9 mouse cellular contexts compared by ENCODE assay signal in genomic region chr1:44120074-44120406, GRCm38 (mm10). TPM values are rescaled to one million over a fixed set of nuclear protein-coding genes. Genes with fewer than 3 reads are reported as not detected.
DNase-seq lines count a peak whose midpoint lies in the region; ATAC-seq and TF ChIP-seq lines count a peak whose summit lies in the region.
"Had no signal": no experiment of that assay in that cellular context is flagged by ENCODE, and none has a peak within 500 bp of the region (broad histone marks: within the 10 kb centered on the region; RNA-seq: fewer than 3 reads in every experiment).

No protein-coding gene starts in this region.

- no peaks in the 10 kb centered on the region for H3K27me3 ChIP-seq in embryonic facial prominence, embryonic 13.5 days
- no peaks in the 10 kb centered on the region for H3K27me3 ChIP-seq in intestine, embryonic 15.5 days (replicated peaks)
- no peaks in the 10 kb centered on the region for H3K27me3 ChIP-seq in neural tube, embryonic 12.5 days (replicated peaks)

- peak overlapping the region; percentile 90 for H3K9ac ChIP-seq in embryonic facial prominence, embryonic 13.5 days
- H3K9ac ChIP-seq in intestine, embryonic 15.5 days = peak overlapping the region; percentile 79
- H3K9ac ChIP-seq in neural tube, embryonic 12.5 days = peak overlapping the region; percentile 89

- peak overlapping the region; percentile 90 for H3K4me2 ChIP-seq in embryonic facial prominence, embryonic 13.5 days
- peak overlapping the region; percentile 74 for H3K4me2 ChIP-seq in intestine, embryonic 15.5 days (replicated peaks)
- peak overlapping the region; percentile 76 for H3K4me2 ChIP-seq in neural tube, embryonic 12.5 days (replicated peaks)

- peak overlapping the region; percentile 78 for H3K4me3 ChIP-seq in layer of hippocampus, adult 2 months
- peak overlapping the region; percentile 73 for H3K4me3 ChIP-seq in embryonic facial prominence, embryonic 13.5 days
- H3K4me3 ChIP-seq in intestine, embryonic 15.5 days (replicated peaks) = peak overlapping the region; percentile 52
- peak overlapping the region; percentile 74 for H3K4me3 ChIP-seq in neural tube, embryonic 12.5 days

- H3K9me3 ChIP-seq in embryonic facial prominence, embryonic 13.5 days = no peaks in the 10 kb centered on the region
- no peaks in the 10 kb centered on the region for H3K9me3 ChIP-seq in intestine, embryonic 15.5 days
- no peaks in the 10 kb centered on the region for H3K9me3 ChIP-seq in neural tube, embryonic 12.5 days

- H3K27ac ChIP-seq in layer of hippocampus, adult 2 months = peak overlapping the region; percentile 98
- peak overlapping the region; percentile 97 for H3K27ac ChIP-seq in embryonic facial prominence, embryonic 13.5 days
- H3K27ac ChIP-seq in intestine, embryonic 15.5 days = peak overlapping the region; percentile 97
- peak overlapping the region; percentile 88 for H3K27ac ChIP-seq in neural tube, embryonic 12.5 days

- peak; percentile 13; the same call in 1 of the 2 replicates for ATAC-seq in embryonic facial prominence, embryonic 13.5 days (ENCODE audit: insufficient number of reproducible peaks, insufficient read depth, low FRiP score, low TSS enrichment, low read depth)
- peak; percentile 63 for ATAC-seq in intestine, embryonic 15.5 days
- peak; percentile 27 for ATAC-seq in neural tube, embryonic 12.5 days (ENCODE audit: low FRiP score, low read depth)

- no peak for TF ChIP-seq CTCF in layer of hippocampus, adult 2 months (conservative IDR thresholded peaks at IDR 0.05)

- H3K36me3 ChIP-seq in embryonic facial prominence, embryonic 13.5 days = peaks cover 28% of the 10 kb centered on the region
- peaks cover 6% of the 10 kb centered on the region; the same call in 1 of the 2 replicates for H3K36me3 ChIP-seq in intestine, embryonic 15.5 days
- H3K36me3 ChIP-seq in neural tube, embryonic 12.5 days = peaks cover 8% of the 10 kb centered on the region

- no peak for DNase-seq in layer of hippocampus, adult 2 months (ENCODE audit: low spot score in 2 of 2)
- DNase-seq in layer of hippocampus, postnatal 36 days = no peak
- no peak for DNase-seq in ovary, adult 18-20 months (ENCODE audit: low spot score)
- DNase-seq in embryo, embryonic 10.5 days (ENCODE audit: low spot score) = no peak
- no peak for DNase-seq in adrenal gland, postnatal 10 days

- H3K4me1 ChIP-seq in embryonic facial prominence, embryonic 13.5 days = peaks cover 12% of the 10 kb centered on the region
- no peaks in the 10 kb centered on the region for H3K4me1 ChIP-seq in intestine, embryonic 15.5 days (replicated peaks)
- H3K4me1 ChIP-seq in neural tube, embryonic 12.5 days = no peaks in the 10 kb centered on the region

- WGBS in embryonic facial prominence, embryonic 13.5 days = 4% methylated on average over 6 of the region's 6 CpGs
- 6% methylated on average over 6 of the region's 6 CpGs for WGBS in intestine, embryonic 15.5 days
- 7% methylated on average over 6 of the region's 6 CpGs for WGBS in neural tube, embryonic 12.5 days

RNA-seq across cellular contexts. Expression of gene Bivm, which starts 1.3 kb away (rescaled TPM):
- 10 to 100 TPM; 34.0 to 37.4 TPM for total RNA-seq in layer of hippocampus, adult 2 months (2021)
- total RNA-seq in layer of hippocampus, postnatal 36 days (2021) = 10 to 100 TPM; 34.9 to 39.8 TPM
- polyA plus RNA-seq in embryonic facial prominence, embryonic 13.5 days (2015; fragmentation: Nextera tagmentation; extraction: Ambion mirVana) = 19.5 and 21.9 TPM in 2 replicates
- polyA plus RNA-seq in intestine, embryonic 15.5 days (2015; fragmentation: Nextera tagmentation; extraction: Ambion mirVana) = 17.5 and 17.6 TPM in 2 replicates
- 26.5 and 31.9 TPM in 2 replicates for polyA plus RNA-seq in neural tube, embryonic 12.5 days (2016; fragmentation: Nextera tagmentation; extraction: Ambion mirVana)
- 10 to 100 TPM; 13.2 to 19.4 TPM for total RNA-seq in adrenal gland, postnatal 10 days (2021)

RNA-seq across cellular contexts. Expression of gene Kdelc1, which starts 1.4 kb away (rescaled TPM):
- 10 to 100 TPM in 1 of 2 experiments, 1 to 10 TPM in 1; 8.6 to 10.2 TPM for total RNA-seq in layer of hippocampus, adult 2 months (2021)
- 10 to 100 TPM; 10.1 to 10.8 TPM for total RNA-seq in layer of hippocampus, postnatal 36 days (2021)
- polyA plus RNA-seq in embryonic facial prominence, embryonic 13.5 days (2015; fragmentation: Nextera tagmentation; extraction: Ambion mirVana) = 77.1 and 79.7 TPM in 2 replicates
- 46.7 and 53.3 TPM in 2 replicates for polyA plus RNA-seq in intestine, embryonic 15.5 days (2015; fragmentation: Nextera tagmentation; extraction: Ambion mirVana)
- polyA plus RNA-seq in neural tube, embryonic 12.5 days (2016; fragmentation: Nextera tagmentation; extraction: Ambion mirVana) = 44.5 and 45.3 TPM in 2 replicates
- 10 to 100 TPM; 21.0 to 21.8 TPM for total RNA-seq in adrenal gland, postnatal 10 days (2021)

RNA-seq across cellular contexts. Expression of gene Tex30, which starts 17.8 kb away (rescaled TPM):
- 10 to 100 TPM in 1 of 2 experiments, 1 to 10 TPM in 1; 9.0 to 10.3 TPM for total RNA-seq in layer of hippocampus, adult 2 months (2021)
- 10 to 100 TPM; 11.0 to 11.3 TPM for total RNA-seq in layer of hippocampus, postnatal 36 days (2021)
- 75.1 and 76.8 TPM in 2 replicates for polyA plus RNA-seq in embryonic facial prominence, embryonic 13.5 days (2015; fragmentation: Nextera tagmentation; extraction: Ambion mirVana)
- polyA plus RNA-seq in intestine, embryonic 15.5 days (2015; fragmentation: Nextera tagmentation; extraction: Ambion mirVana) = 75.7 and 90.0 TPM in 2 replicates
- polyA plus RNA-seq in neural tube, embryonic 12.5 days (2016; fragmentation: Nextera tagmentation; extraction: Ambion mirVana) = 73.2 and 74.8 TPM in 2 replicates
- total RNA-seq in adrenal gland, postnatal 10 days (2021) = 10 to 100 TPM; 15.3 to 17.3 TPM

RNA-seq across cellular contexts. Expression of gene Ercc5, which starts 27.5 kb away (rescaled TPM):
- total RNA-seq in layer of hippocampus, adult 2 months (2021) = 10 to 100 TPM; 19.7 to 22.1 TPM
- total RNA-seq in layer of hippocampus, postnatal 36 days (2021) = 10 to 100 TPM; 19.8 to 21.5 TPM
- 26.6 and 32.6 TPM in 2 replicates for polyA plus RNA-seq in embryonic facial prominence, embryonic 13.5 days (2015; fragmentation: Nextera tagmentation; extraction: Ambion mirVana)
- polyA plus RNA-seq in intestine, embryonic 15.5 days (2015; fragmentation: Nextera tagmentation; extraction: Ambion mirVana) = 14.3 and 14.8 TPM in 2 replicates
- 42.3 and 43.0 TPM in 2 replicates for polyA plus RNA-seq in neural tube, embryonic 12.5 days (2016; fragmentation: Nextera tagmentation; extraction: Ambion mirVana)
- total RNA-seq in adrenal gland, postnatal 10 days (2021) = 10 to 100 TPM; 15.8 to 20.3 TPM

RNA-seq across cellular contexts. Expression of gene Gm8251, which starts 58.3 kb away (rescaled TPM):
- total RNA-seq in layer of hippocampus, adult 2 months (2021) = not detected
- total RNA-seq in layer of hippocampus, postnatal 36 days (2021) = not detected
- 0.12 and 0.15 TPM in 2 replicates for polyA plus RNA-seq in embryonic facial prominence, embryonic 13.5 days (2015; fragmentation: Nextera tagmentation; extraction: Ambion mirVana)
- 0.08 and 0.11 TPM in 2 replicates for polyA plus RNA-seq in intestine, embryonic 15.5 days (2015; fragmentation: Nextera tagmentation; extraction: Ambion mirVana)
- polyA plus RNA-seq in neural tube, embryonic 12.5 days (2016; fragmentation: Nextera tagmentation; extraction: Ambion mirVana) = 0.03 and 0.10 TPM in 2 replicates
- under 1 TPM in 1 of 2 experiments, not detected in 1; 0.03 TPM for total RNA-seq in adrenal gland, postnatal 10 days (2021)
- total RNA-seq: gastrocnemius, postnatal 4 days had no signal

Comparison
In these comparisons a context has a peak if more than half of its experiments do, and no peak if none do; other contexts are left out.
1. ATAC-seq: peak in every context shown above with its lines; median percentile 63 in intestine, embryonic 15.5 days; 27 in neural tube, embryonic 12.5 days; 13 in embryonic facial prominence, embryonic 13.5 days.